Mouse (Mus musculus) large intestine, adult 2 months (tissue): Measurements from ENCODE around the gene Cbx3. TPM values are rescaled to one million over a fixed set of nuclear protein-coding genes. Genes with fewer than 3 reads are reported as not detected.
"Not testable (repeated sequence)": the region's sequence is repeated elsewhere in the genome, so short reads cannot be mapped to it uniquely, and the experiment has no call there.

Source experiments
- DNase-seq: peaks from one replicate; pipeline ENCODE4 v3.0.0-alpha.2; 2012; ENCODE audit warnings: low read depth, low spot score
- WGBS: fragments of 180-500 bp; shearing (Covaris S2); methylation state at CpG from one replicate; pipeline ENCODE4 v1.1.7; 2018; 5-methylcytosine and 5-hydroxymethylcytosine counted together
- polyA plus RNA-seq: library from polyadenylated mRNA; depleted of rRNA; stranded (reverse); fragments of >200 nt; gene quantifications from 2 replicates; pipeline ENCODE4 v1.2.3, GENCODE M21; 2012

Cbx3 gene
- polyA plus RNA-seq, 1 experiment: 7.4 TPM

DNA sequence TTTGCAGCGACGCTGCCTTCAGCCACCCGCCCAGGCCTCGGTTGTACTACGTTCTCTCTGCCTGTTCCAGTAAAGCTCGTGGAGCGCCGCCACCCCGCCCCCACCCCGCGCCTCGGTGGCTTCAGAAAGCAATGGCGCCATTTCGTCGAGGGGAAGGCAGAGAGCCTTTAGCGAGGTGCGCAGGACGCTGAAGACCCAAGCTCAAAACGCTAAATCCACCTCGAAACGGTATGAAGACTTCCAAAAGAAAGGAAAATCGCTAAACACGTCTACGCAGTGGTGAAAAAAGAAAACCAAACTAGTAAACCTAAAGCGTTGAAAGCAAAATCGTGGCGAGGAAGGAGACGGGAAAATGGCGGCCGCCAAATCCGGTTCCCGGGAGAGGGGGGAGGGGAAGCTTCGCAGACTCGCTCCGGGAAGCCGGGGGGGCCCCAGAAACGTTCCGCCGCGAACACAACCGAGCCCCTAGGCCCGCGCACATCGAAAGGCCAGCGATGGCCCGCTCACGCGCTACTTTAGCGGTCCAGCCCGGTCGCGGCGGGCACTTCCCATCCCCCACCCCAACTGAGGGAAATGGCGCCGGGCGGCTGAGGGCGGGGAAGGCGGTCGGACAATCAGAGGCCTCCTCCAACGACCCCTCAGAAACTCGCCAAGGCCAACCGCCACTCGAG lies 1.1 kb upstream of the Cbx3 start:
- WGBS: under 1% methylated on average over 63 of the region's 63 CpGs
- DNase-seq: peak; percentile 64

DNA sequence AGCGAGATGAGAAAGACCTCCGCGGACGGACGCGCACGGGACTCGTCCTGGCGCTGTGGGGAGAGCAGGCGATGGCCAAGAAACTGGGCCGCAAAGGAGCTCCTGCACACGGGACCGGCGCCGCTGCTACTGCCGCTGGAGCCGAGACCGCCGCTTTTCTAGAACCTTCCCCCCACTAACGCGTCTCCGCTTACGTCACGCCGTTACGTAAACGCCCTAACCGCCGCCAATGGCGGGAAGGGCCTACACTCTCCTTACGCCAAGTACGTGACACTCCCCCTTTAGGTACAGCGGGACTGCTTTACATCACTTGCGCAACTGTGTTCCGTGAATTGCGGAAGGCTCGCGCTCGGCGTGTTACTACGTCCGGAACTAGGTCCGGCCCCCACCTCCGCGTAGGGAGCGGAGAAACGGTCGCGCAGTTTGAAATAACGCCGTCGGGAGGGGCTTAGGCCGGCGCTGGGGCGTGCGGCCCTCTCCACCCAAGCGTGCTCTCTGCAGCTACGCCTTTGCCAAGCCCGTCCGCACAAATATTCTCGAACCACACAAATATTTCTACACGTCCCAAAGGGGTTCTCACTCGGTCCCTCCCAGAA lies 347 bp upstream of the Cbx3 start, which contains the start of gene Hnrnpa2b1:
TSS of gene Hnrnpa2b1 (minus strand) at position 180 of the 596 bp plus-strand sequence.
- under 1% methylated on average over 63 of the region's 63 CpGs for WGBS

DNA sequence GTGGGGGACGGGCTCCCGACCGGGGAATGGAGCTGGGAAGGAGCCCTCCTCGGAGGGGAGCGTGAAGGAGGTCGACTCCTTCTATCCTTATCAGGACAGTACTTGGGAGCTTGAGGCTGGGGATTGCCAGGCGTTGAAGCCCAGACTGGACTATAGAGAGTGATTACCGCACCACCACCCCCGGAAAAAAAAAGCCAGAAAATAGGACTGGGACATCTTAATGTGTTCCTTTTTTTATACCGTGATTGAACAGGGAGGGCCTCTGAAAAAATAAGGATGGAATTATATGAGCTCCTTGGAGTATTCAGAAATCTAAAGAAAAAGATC lies 982 bp downstream of the Cbx3 start:
- 0% methylated on average over 10 of the region's 10 CpGs for WGBS
- DNase-seq: no peak

More for the DNA sequence above, 347 bp upstream of the Cbx3 start, which contains the start of gene Hnrnpa2b1:
- peak; percentile 98 for DNase-seq

- 19% methylated on average over 3 of the region's 3 CpGs for WGBS
- no peak for DNase-seq
These were observed 1.6 kb downstream of the Cbx3 start for GRCm38 (mm10) chr6:51471782-51472181.

DNA sequence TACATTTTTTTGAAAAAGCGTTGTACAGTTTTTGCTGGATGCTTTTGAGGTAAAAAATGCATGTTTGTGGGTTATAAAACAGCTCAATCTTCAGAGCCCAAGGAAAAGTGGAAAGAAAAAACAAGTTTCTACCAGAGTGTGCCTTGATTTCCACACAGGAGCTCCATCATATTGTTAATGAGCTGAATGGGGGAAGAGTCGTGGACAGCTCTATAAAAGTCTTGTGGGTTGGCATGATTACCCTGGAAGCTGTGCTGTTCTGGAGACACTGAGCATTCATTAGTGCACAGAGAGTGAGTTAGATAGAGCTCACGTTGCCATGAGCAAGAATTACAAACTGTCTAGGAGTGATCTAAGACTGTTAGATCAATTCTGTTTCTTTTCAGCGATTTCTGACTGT lies 2.1 kb downstream of the Cbx3 start:
- DNase-seq: no peak
- WGBS: 35% methylated on average over 4 of the region's 4 CpGs

GRCm38 (mm10) chr6:51479136-51479731 lies 9.1 kb downstream of the Cbx3 start:
- DNase-seq: no peak
- 85% methylated on average over 4 of the region's 4 CpGs for WGBS

DNA sequence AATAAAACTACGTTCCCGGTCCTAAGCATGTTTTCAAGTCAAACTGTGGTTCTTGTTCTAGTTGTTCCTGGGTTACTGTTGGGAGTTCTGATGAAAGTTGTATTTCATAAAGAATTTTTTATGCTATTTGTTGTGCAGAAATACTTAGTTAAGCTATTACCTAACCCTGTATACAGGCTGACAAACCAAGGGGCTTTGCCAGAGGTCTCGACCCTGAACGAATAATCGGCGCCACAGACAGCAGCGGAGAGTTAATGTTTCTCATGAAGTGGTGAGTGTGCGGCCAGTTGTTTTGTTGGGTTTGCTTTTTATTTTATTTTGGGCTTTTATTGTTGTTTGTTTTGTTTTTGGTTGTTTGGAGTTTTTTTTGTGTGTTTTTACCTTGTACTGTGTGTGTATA lies 11.4 kb downstream of the Cbx3 start:
- WGBS: 84% methylated on average over 8 of the region's 8 CpGs

DNA sequence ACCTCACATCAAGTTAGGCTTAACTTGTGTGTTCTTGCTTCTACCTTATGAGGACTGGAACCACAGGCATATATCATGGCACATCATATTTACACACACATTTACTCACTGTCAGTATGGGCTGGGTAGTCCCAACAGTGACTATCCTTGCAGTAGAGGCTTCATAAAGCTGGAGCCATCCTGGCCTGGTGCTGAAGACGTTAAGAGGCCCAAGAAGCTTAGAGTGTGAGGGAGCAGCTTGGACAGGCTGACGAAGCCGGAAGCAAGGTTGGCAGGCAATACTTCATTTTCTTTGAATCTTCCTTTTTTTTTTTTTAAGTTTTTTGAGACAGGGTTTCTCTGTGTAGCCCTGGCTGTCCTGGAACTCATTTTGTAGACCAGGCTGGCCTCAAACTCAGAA lies 13.7 kb downstream of the Cbx3 start:
- WGBS: 96% methylated on average over 3 of the region's 3 CpGs
- DNase-seq: no peak

More for the DNA sequence above, 11.4 kb downstream of the Cbx3 start:
- no peak for DNase-seq

DNA sequence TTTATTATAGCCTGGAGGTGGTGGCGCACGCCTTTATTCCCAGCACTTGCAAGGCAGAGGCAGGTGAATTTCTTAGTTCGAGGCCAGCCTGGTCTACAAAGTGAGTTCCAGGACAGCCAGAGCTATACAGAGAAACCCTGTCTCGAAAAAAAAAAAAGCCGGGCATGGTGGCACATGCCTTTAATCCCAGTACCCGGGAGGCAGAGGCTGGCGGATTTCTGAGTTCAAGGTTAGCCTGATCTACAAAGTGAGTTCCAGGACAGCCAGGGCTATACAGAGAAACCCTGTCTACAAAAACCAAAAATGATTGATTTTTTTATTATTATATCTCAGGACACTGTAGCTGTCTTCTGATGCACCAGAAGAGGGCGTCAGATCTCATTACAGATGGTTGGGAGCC lies 14.4 kb downstream of the Cbx3 start:
- 90% methylated on average over 8 of the region's 8 CpGs for WGBS
- DNase-seq: not testable (repeated sequence)

- no peak for DNase-seq
- 61% methylated on average over 2 of the region's 2 CpGs for WGBS
These were observed 15.5 kb downstream of the Cbx3 start for GRCm38 (mm10) chr6:51485646-51486045.

GRCm38 (mm10) chr6:51486076-51486710 lies 16.0 kb downstream of the Cbx3 start:
- DNase-seq: no peak
- 61% methylated on average over 7 of the region's 7 CpGs for WGBS

GRCm38 (mm10) chr6:51486731-51487130 lies 16.6 kb downstream of the Cbx3 start:
- DNase-seq: no peak
- WGBS: 90% methylated on average over 5 of the region's 5 CpGs

DNA sequence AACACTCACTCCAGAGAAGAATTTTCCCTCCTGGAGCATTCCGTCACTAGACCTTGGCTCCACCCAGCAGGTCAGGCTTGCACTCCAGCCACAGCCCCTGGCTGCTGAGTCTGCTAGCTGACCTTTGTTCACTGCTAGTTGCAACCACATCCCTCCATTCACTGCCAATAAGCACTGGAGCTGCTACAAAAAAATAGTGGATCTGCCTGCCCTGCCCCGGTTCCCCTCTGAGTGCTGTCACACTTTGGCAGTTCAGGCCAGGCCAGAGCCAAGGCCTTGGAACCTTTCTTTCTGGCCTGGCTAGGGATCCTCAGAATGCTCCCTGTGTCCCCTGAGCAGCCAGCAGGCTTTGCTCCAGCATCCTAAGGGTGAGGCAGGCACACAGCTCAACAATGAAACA lies 19.6 kb downstream of the Cbx3 start:
- WGBS: 20% methylated on average over 2 of the region's 2 CpGs
- no peak for DNase-seq

DNA sequence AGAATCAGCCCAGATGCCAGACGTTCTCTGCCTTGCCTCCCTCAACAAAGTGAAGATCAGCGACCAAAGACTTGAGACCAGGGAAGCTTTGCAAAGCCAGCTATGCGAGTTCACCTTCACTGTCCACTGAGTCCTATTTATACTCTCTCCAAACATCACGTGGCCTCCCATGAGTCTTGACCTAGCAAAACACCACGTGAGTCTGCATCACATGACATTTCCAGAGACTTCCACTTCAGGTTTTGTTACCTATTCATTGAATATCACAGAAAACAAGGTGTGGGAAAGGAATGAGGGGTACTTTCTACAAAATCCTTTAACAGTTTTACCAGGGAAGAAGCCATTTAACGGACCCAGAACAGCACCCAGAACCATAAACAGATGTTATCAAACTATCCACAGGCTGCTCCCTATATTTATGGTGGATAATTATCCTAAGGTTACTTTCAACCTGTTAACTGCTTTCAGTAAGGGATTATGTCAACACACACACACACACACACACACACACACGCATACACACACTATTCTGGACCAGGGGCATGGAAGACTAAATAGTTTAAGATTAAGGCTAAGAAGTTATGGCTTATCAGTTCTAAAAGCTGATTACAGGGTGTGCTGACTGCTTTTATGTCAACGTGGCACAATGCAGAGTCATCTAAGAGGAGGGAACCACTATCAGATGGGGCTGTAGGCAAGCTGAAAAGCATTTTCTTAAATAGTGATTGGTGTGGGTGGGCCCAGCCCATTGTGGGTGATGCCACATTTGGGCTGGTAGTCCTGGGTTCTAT lies 27.4 kb downstream of the Cbx3 start:
- DNase-seq: peak; percentile 8
- WGBS: 28% methylated on average over 8 of the region's 8 CpGs

DNA sequence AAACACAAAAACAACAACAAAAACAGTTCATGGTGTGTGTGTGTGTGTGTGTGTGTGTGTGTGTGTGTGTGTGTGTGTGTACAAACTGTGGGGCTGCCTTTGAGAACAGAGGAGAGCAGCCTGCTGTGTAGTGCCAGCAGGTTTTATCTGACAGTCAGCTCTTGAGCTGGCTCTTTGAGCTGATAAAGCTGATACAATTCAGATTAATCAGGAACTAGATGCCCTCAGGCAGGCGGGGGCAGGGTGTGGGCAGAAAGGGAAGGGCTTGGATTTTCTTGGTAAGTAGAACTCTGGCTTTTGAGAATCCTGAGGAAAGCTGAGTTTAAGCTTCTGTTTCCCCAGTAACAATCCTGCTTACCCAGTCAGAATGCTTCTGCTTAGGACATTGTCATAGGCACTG lies 35.5 kb downstream of the Cbx3 start:
- DNase-seq: no peak
- 52% methylated on average over 1 of the region's 1 CpGs for WGBS

- 67% methylated on average over 2 of the region's 2 CpGs for WGBS
- DNase-seq: no peak
These were observed 37.4 kb downstream of the Cbx3 start for GRCm38 (mm10) chr6:51507556-51507955.

DNA sequence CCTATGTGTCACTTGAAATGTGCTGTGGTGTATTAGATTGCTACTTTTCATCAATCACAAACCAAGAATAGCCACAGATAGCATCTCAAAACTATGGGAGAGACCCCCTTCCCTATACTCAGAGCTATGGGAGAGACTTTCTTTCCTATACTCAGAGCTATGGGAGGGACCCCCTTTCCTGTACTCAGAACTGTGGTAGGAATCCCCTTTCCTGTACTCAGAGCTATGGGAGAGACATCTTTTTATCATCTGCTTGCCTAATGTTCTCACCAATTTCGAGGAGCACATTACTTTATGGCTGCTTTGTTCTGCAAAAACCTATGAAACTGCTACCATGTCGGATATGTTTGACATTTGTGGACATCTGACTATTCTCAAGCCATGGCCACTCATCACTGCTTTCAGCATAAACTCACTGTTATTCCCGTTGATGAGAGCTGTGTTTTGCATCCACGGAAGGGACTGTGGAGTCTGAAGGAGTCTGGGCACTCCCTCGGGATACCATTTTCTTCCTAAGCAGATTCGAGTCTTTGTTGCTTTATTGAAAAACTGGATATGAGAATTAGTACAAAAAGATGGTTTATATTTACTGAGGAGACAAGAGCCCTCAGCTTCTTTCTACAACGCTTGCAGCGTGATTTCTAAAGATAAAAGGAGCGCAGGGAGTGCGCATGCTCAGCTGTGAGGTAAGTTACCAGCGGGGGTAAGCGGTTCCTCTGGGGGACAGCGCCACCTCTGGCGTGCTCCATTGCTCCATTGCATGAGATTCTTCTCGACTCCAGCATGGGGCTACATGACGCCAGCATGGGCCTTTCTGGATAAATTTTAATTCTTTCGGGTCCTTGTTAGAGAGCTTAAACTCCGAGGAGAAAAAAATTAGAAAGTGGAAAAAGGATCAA lies 38.8 kb downstream of the Cbx3 start:
- DNase-seq: no peak
- WGBS: 34% methylated on average over 18 of the region's 18 CpGs

DNA sequence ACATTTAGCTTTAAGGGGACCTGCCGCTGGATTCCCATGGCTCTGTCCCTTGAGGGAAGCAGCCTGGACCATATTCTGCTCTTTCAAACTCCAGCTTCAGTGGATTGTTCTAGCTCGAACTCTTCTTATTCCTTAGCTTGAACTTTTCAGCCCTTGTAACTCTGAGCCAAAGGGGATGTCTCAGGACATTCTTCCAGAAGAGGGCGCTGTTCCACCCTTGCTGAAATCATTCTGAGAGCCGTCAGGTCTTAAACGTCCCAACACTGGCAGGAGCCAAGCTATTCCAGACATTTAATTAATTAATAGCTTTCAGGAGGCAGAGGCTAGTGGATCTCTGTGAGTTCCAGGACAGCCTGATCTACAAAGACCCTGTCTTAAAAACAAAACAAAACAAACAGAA lies 39.9 kb downstream of the Cbx3 start:
- WGBS: 34% methylated on average over 5 of the region's 5 CpGs

DNA sequence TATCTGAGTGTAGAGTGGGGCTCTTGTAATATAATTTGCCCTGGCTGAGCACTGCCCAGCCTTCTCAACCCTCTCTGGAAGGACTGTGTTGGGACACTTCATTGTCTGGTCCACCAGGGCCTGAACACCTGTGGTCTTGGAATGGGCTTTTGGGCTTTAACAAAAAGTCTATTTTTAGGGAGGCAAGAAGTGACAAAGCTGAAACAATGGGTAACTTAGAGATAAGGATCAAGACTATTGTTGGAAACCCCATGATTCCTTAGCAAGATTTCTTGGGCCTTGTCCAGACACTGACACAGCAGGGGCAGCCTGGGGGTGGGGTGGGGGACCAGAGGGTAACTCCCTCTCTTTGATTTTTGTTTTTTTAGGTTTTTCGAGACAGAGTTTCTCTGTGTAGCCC lies 40.8 kb downstream of the Cbx3 start:
- DNase-seq: no peak
- WGBS: 95% methylated on average over 1 of the region's 1 CpGs

More for the DNA sequence above, 39.9 kb downstream of the Cbx3 start:
- DNase-seq: no peak
